Mouse (Mus musculus) mammary gland, adult 2 months (tissue): ENCODE measurements around the gene Rhebl1. TPM values are rescaled to one million over a fixed set of nuclear protein-coding genes. Genes with fewer than 3 reads are reported as not detected.

Experiments used
- polyA plus RNA-seq: library from polyadenylated mRNA; depleted of rRNA; stranded (reverse); fragments of >200 nt; gene quantifications from 2 replicates; pipeline ENCODE4 v1.2.3, GENCODE M21; 2012; ENCODE audit warnings: low replicate concordance; rRNA removed

Gene Rhebl1
- polyA plus RNA-seq, result 4.1 and 6.9 TPM in 2 replicates

DNA sequence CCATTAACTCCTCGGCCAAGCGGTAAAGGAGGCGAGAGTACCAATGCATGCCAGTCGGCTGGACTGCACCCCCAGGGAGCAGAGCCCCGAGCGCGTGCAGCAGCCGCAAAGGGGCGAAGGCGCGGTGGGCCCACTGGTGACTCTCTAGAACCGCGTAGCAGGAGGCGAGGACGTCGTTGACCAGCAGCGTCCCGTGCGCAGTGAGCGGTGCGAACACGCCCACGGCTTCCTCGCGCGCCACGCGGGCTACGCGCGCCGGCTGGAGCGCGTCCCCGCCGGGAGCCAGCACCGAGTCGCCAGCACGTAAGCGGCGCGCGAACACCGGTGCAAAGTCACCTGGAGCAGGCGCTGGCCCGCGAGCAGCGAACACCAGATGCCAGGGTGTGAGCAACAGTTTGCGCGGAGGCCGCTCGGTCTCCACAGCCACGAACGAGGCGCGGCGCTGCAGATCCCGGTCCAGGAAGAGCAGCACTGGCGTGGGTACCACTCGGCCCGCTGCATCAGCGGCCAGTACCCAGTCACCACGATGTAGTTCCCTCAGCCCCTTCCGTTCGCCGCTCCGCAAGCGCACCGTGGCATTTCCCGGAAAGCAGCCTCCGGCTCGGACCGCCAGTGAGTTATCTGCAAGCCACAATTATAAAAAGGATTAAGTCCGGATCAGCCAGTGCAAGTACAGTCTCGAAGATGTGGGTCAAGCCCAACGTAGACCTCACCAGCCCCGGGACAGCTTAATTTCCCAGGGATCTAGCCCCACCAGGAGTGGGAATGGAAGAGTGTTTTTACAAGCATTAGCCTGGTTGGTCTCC lies at the start of gene Rhebl1:
Rhebl1 (minus strand) TSS at position 601 of the 806 bp plus-strand sequence.

GRCm38 (mm10) chr15:98934217-98934839 lies 40.0 kb upstream of the Rhebl1 start, which contains the start of gene Tuba1b:
Gene Tuba1b, minus strand, starts transcription at chr15:98934565.

GRCm38 (mm10) chr15:98917538-98918498 lies 23.5 kb upstream of the Rhebl1 start, which contains the start of gene Lmbr1l:
Gene Lmbr1l, minus strand, starts transcription at chr15:98918231.

GRCm38 (mm10) chr15:98897928-98898800 lies 3.8 kb upstream of the Rhebl1 start, which contains the start of gene Dhh:
Gene Dhh, minus strand, starts transcription at chr15:98898540.

DNA sequence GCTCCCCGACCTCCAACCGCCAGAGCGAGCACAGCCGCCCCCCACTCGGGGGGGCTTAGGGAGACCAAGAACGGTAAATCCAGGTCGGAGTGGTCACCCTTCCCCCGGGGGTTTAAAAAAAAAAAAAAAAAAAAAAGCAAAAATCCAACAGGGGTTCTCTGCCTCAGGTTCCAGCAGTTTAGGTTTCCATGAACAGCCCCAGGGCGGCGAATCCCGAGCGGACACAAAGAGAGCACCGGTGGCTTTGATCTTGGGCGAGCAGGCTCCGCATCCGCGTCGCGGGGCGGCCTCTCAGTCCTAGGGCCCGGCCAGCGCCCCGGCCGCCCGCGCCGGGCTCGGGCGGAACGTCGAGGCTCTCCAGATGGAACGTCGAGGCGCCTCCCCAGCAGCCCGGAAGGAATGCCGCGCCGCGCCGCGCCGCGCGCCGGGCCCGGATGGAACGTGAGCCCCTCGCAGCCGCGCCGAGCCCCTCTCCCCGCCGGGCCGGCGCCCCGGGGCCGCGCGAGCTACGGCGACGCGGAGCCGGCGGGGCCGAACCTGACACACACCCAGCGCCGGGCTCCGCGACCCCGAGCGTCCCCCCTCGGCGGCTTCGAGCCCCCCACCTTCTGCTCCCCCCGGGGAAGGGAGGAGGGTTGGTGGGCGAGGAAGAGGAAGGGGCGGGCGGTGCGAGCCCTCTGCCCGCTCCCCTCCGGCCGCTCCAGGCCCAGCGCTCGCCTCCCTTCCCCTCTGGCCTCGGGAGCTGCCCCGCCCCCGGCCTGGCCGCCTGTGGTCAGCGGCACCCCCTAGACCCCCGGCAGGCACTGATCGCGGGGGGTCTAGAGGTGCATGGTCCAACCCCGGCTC lies 23.0 kb downstream of the Rhebl1 start, which contains the start of gene Kmt2d:
Kmt2d (minus strand) TSS at position 135 of the 846 bp plus-strand sequence.

GRCm38 (mm10) chr15:98830736-98831683 lies 63.3 kb downstream of the Rhebl1 start, which contains the start of gene Prkag1:
Gene Prkag1, minus strand, starts transcription at chr15:98831521.

Other genes starting within 250 kb of the Rhebl1 start
- gene Ddx23, start 231.6 kb downstream of the Rhebl1 start, polyA plus RNA-seq, result 27.5 and 29.8 TPM in 2 replicates
- gene Rnd1, start 217.1 kb downstream of the Rhebl1 start, polyA plus RNA-seq, result 3.1 and 5.1 TPM in 2 replicates
- gene Ccdc65, start 186.3 kb downstream of the Rhebl1 start, polyA plus RNA-seq, result 0.23 TPM in 1 of 2 replicates, not detected in the other
- 14.2 and 16.9 TPM in 2 replicates for gene Fkbp11, start 166.3 kb downstream of the Rhebl1 start, polyA plus RNA-seq
- gene Arf3, start 131.3 kb downstream of the Rhebl1 start, polyA plus RNA-seq, result 90.1 and 107 TPM in 2 replicates
- gene Wnt10b, start 116.4 kb downstream of the Rhebl1 start, polyA plus RNA-seq, result 5.9 and 9.5 TPM in 2 replicates
- gene Wnt1, start 104.7 kb downstream of the Rhebl1 start, polyA plus RNA-seq, result 0.68 and 1.3 TPM in 2 replicates
- 0.82 and 1.4 TPM in 2 replicates for gene Ddn, start 85.0 kb downstream of the Rhebl1 start, polyA plus RNA-seq
- gene Prkag1, start 63.0 kb downstream of the Rhebl1 start, polyA plus RNA-seq, result 52.3 and 119 TPM in 2 replicates
- 22.0 and 43.2 TPM in 2 replicates for gene Kmt2d, start 23.3 kb downstream of the Rhebl1 start, polyA plus RNA-seq
- gene Dhh, start 4.0 kb upstream of the Rhebl1 start, polyA plus RNA-seq, result 2.5 TPM in 2 replicates
- gene Lmbr1l, start 23.7 kb upstream of the Rhebl1 start, polyA plus RNA-seq, result 53.7 and 143 TPM in 2 replicates
- 1,283 and 1,704 TPM in 2 replicates for gene Tuba1b, start 40.0 kb upstream of the Rhebl1 start, polyA plus RNA-seq
- gene Gm49450, start 59.0 kb upstream of the Rhebl1 start, polyA plus RNA-seq, result 83.8 and 253 TPM in 2 replicates
- gene Tuba1a, start 59.2 kb upstream of the Rhebl1 start, polyA plus RNA-seq, result 525 and 719 TPM in 2 replicates
- gene Tuba1c, start 135.4 kb upstream of the Rhebl1 start, polyA plus RNA-seq, result 112 and 139 TPM in 2 replicates
- gene Prph, start 160.6 kb upstream of the Rhebl1 start, polyA plus RNA-seq, result 0.43 and 0.81 TPM in 2 replicates
- 2.3 and 3.3 TPM in 2 replicates for gene Troap, start 180.0 kb upstream of the Rhebl1 start, polyA plus RNA-seq
- gene C1ql4, start 193.3 kb upstream of the Rhebl1 start, polyA plus RNA-seq, result not detected in 2 replicates
- 0.66 and 0.68 TPM in 2 replicates for gene Dnajc22, start 198.6 kb upstream of the Rhebl1 start, polyA plus RNA-seq
- gene Spats2, start 231.4 kb upstream of the Rhebl1 start, polyA plus RNA-seq, result 5.8 and 6.3 TPM in 2 replicates